Mouse (Mus musculus): ENCODE measurements around the gene Rnf157.
"Not testable (repeated sequence)": the region's sequence is repeated elsewhere in the genome, so short reads cannot be mapped to it uniquely, and the experiment has no call there.

Gene Rnf157

GRCm38 (mm10) chr11:116416196-116416943 is 3.5 kb upstream of the Rnf157 start:
- DNase-seq, result no peak

GRCm38 (mm10) chr11:116413631-116414022 is 795 bp upstream of the Rnf157 start:
- no peak for DNase-seq

- peak; percentile 24 to 48 for DNase-seq
Observed at GRCm38 (mm10) chr11:116412028-116412827, 604 bp downstream of the Rnf157 start.

- no peak for DNase-seq
Observed at GRCm38 (mm10) chr11:116411582-116411981, 1.2 kb downstream of the Rnf157 start.

GRCm38 (mm10) chr11:116410415-116410814 is 2.4 kb downstream of the Rnf157 start:
- not testable (repeated sequence) for DNase-seq

GRCm38 (mm10) chr11:116409008-116409407 is 3.8 kb downstream of the Rnf157 start:
- DNase-seq, result no peak

GRCm38 (mm10) chr11:116406231-116406728 is 6.6 kb downstream of the Rnf157 start:
- no peak for DNase-seq

GRCm38 (mm10) chr11:116405601-116406000 is 7.2 kb downstream of the Rnf157 start:
- DNase-seq, result no peak

- DNase-seq, result no peak
Observed at GRCm38 (mm10) chr11:116400560-116400959, 12.3 kb downstream of the Rnf157 start.

GRCm38 (mm10) chr11:116398348-116398677 is 14.5 kb downstream of the Rnf157 start:
- DNase-seq, result no peak

GRCm38 (mm10) chr11:116397517-116398347 is 15.1 kb downstream of the Rnf157 start:
- no peak for DNase-seq

- no peak for DNase-seq
Observed at GRCm38 (mm10) chr11:116396934-116397330, 15.9 kb downstream of the Rnf157 start.

GRCm38 (mm10) chr11:116396276-116396933 is 16.4 kb downstream of the Rnf157 start:
- no peak for DNase-seq

GRCm38 (mm10) chr11:116394769-116395168 is 18.1 kb downstream of the Rnf157 start:
- DNase-seq, result no peak

- DNase-seq, result peak; percentile 45 to 62
Observed at GRCm38 (mm10) chr11:116388841-116389480, 23.9 kb downstream of the Rnf157 start.

- DNase-seq, result no peak
Observed at GRCm38 (mm10) chr11:116387086-116388071, 25.5 kb downstream of the Rnf157 start.

GRCm38 (mm10) chr11:116385999-116386398 is 26.8 kb downstream of the Rnf157 start:
- DNase-seq, result no peak

GRCm38 (mm10) chr11:116384171-116384570 is 28.7 kb downstream of the Rnf157 start:
- DNase-seq, result no peak

- not testable (repeated sequence) for DNase-seq
Observed at GRCm38 (mm10) chr11:116383070-116383469, 29.8 kb downstream of the Rnf157 start.

- DNase-seq, result no peak
Observed at GRCm38 (mm10) chr11:116380767-116381166, 32.1 kb downstream of the Rnf157 start.

- no peak for DNase-seq
Observed at GRCm38 (mm10) chr11:116379530-116379929, 33.3 kb downstream of the Rnf157 start.

Data from thymus, postnatal 36 days (tissue).